Mouse (Mus musculus) thymus, adult 2 months (tissue): Measurements from ENCODE around the gene Etv2. TPM values are rescaled to one million over a fixed set of nuclear protein-coding genes. Genes with fewer than 3 reads are reported as not detected.

Source experiments
- DNase-seq: peaks from one replicate; pipeline ENCODE4 v3.0.0; 2021
- H3K27ac ChIP-seq: fragments of 200-500 bp; 2 replicates; pipeline ENCODE4 v1.5.1; 2012; ENCODE audit warnings: low read length, control low read depth; ENCODE audit not compliant: control insufficient read depth, insufficient read depth
- H3K27me3 ChIP-seq: fragments of 200-500 bp; 2 replicates; pipeline ENCODE4 v1.6.1; 2012; ENCODE audit warnings: mild to moderate bottlenecking, low read length, moderate library complexity, mixed read lengths; ENCODE audit not compliant: control insufficient read depth, insufficient read depth
- H3K36me3 ChIP-seq: fragments of 200-500 bp; 2 replicates; pipeline ENCODE4 v1.6.1; 2012; ENCODE audit warnings: mild to moderate bottlenecking, low read length, moderate library complexity; ENCODE audit not compliant: control insufficient read depth, insufficient read depth
- H3K4me1 ChIP-seq: fragments of 200-500 bp; replicated peaks from 2 replicates; pipeline ENCODE4 v1.6.1; 2012; ENCODE audit warnings: low read length; ENCODE audit not compliant: control insufficient read depth, insufficient read depth
- H3K4me3 ChIP-seq: fragments of 200-500 bp; 2 replicates; pipeline ENCODE4 v1.5.1; 2012; ENCODE audit warnings: mild to moderate bottlenecking, low read length, control low read depth, moderate library complexity; ENCODE audit not compliant: control insufficient read depth, insufficient read depth
- CTCF ChIP-seq: fragments of 200-500 bp; IDR thresholded peaks from 2 replicates; pipeline ENCODE4 v1.5.1; 2012; ENCODE audit warnings: mild to moderate bottlenecking, control low read depth, low read length, moderate library complexity, borderline replicate concordance; ENCODE audit not compliant: control insufficient read depth, poor library complexity, insufficient read depth; ENCODE audit errors: extremely low read depth
- POLR2A ChIP-seq: fragments of 200-500 bp; IDR thresholded peaks from 2 replicates; pipeline ENCODE4 v1.6.1; 2012; ENCODE audit warnings: mild to moderate bottlenecking, low read length, control low read depth, moderate library complexity; ENCODE audit not compliant: control insufficient read depth, poor library complexity, insufficient read depth; ENCODE audit errors: extremely low read depth
- WGBS: fragments of 180-500 bp; shearing (Covaris S2); methylation state at CpG from one replicate; pipeline ENCODE4 v1.1.7; 2018; 5-methylcytosine and 5-hydroxymethylcytosine counted together
- polyA plus RNA-seq: library from polyadenylated mRNA; depleted of rRNA; stranded (reverse); fragments of >200 nt; gene quantifications from 2 replicates; pipeline ENCODE4 v1.2.3, GENCODE M21; 2012

Etv2 gene
- polyA plus RNA-seq, 1 experiment, result not detected

GRCm38 (mm10) chr7:30594510-30595024, 41.1 kb downstream of the Etv2 start:
- Histone ChIP-seq H3K4me1 (0 out of 2 replicates have a peak, but pooled peaks cover 3% of the 10 kb centered on the region), H3K27me3 (no peaks in the 10 kb centered on the region), H3K36me3 (no peaks in the 10 kb centered on the region), H3K27ac (no peak overlapping the region), H3K4me3 (no peak overlapping the region)
- DNase-seq, result no peak
- 55% methylated on average over 4 of the region's 4 CpGs for WGBS
- no peak for TF ChIP-seq CTCF
- TF ChIP-seq POLR2A, result no peak

DNA sequence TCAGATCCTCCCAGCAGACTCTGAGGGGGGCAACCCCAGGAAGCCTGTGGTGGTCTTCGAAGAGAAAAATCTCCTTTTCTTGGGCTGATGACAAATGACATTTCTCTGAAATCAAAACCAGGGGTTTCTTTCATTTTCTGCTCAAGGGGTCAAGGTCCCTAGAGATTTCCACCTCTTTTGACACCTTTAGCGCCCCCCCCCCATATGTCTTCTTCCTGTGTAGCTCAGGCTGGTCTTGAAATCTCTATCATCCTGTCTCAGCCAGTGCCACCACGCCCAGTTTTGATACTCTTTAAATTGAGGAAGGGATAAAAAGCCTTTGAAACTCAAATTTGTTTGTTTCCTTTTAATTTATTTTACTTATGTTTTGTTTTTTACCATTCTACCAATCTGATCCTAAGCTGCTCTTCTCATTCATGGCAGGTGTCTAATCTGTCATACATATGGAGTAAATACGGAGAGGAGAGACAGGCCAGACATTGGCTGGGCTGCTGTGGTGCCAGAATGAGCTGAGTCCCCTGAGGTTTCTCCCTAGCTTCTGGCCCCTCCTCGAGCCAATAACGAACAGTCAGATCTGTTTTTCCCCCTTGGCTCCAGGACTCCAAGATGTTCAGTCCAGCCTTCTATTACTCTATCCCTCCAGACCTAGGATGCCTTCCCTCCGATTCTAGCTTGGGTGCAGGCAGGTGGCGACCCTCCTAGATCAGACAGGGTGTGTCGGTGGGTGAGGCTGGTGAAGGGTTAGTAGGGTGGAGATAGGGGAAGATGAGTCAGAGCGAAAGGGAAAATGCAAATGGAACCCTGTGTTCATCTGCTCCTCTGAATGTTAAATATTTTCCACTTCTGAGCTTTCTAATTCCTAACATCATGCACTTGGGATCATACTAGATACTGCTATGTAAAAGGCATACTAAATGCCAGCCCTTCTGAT, 41.8 kb downstream of the Etv2 start:
- no peak overlapping the region for H3K27ac ChIP-seq
- 85% methylated on average over 10 of the region's 10 CpGs for WGBS

DNA sequence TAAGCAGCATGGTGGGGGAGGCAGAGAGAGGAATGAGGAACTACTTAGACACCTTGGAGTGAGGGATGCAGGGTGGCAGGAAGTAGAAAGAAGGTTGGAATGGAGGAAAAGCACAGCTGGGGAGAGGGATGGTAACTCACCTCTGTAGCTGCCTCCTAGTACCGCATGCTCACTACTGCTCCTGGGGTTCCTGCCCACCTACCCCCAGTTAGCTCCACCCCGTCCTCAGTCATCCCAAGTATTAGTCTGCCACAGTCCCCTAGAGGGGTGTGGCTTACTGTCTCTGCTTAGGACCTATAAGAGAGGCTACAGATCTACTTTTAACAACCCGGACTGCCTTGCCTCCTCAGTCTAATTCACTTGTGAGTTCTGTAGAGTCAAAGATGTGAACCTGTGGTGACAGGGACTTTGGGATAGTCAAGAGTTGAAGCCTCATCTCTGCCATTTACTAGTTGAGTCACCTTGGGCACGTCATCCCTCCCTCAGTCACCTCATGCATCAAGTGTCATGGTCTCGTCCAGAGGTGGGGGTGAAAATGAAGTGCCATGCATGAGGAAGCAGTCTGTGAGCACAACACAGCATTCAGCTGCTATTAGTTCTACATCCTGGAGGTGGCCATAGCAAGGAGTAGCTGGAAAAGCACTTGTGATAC, 42.8 kb downstream of the Etv2 start:
- TF ChIP-seq CTCF (no peak), POLR2A (no peak)
- no peak for DNase-seq
- no peaks in the 10 kb centered on the region for H3K36me3 ChIP-seq
- 66% methylated on average over 5 of the region's 5 CpGs for WGBS
- H3K27ac ChIP-seq, result no peak overlapping the region
- no peaks in the 10 kb centered on the region for H3K27me3 ChIP-seq
- H3K4me3 ChIP-seq, result no peak overlapping the region
- 0 out of 2 replicates have a peak, but pooled peaks cover 4% of the 10 kb centered on the region for H3K4me1 ChIP-seq

More for the DNA sequence above, 41.8 kb downstream of the Etv2 start:
- H3K27me3 ChIP-seq, result no peaks in the 10 kb centered on the region
- H3K4me1 ChIP-seq, result 0 out of 2 replicates have a peak, but pooled peaks cover 4% of the 10 kb centered on the region
- no peak for TF ChIP-seq CTCF
- no peak for TF ChIP-seq POLR2A
- no peaks in the 10 kb centered on the region for H3K36me3 ChIP-seq
- no peak for DNase-seq
- H3K4me3 ChIP-seq, result no peak overlapping the region

DNA sequence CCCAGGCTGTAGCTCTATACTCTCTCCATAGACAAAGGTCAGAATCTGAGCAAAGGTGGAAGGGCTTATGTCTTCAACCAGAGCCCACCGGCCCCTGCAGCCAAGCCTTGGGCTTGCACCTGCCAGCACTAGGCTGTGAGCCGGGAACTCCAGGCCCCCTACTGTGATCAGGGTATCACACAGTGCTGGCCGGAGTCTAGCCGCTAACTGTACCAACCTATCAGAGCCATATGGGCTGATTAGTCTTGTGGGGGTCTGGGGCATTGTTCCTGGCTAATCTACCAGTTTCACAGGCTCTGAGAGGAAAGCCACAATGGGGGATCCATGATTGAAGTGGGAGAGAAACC, 44.1 kb downstream of the Etv2 start:
- H3K4me1 ChIP-seq, result peaks cover 10% of the 10 kb centered on the region
- no peak overlapping the region for H3K4me3 ChIP-seq
- TF ChIP-seq CTCF, result no peak
- TF ChIP-seq POLR2A, result no peak
- no peaks in the 10 kb centered on the region for H3K27me3 ChIP-seq
- H3K27ac ChIP-seq, result no peak overlapping the region
- 95% methylated on average over 4 of the region's 4 CpGs for WGBS
- no peaks in the 10 kb centered on the region for H3K36me3 ChIP-seq
- DNase-seq, result no peak

GRCm38 (mm10) chr7:30590927-30591604, 44.6 kb downstream of the Etv2 start:
- H3K4me1 ChIP-seq, result peaks cover 10% of the 10 kb centered on the region
- H3K27me3 ChIP-seq, result no peaks in the 10 kb centered on the region
- H3K36me3 ChIP-seq, result peaks cover 2% of the 10 kb centered on the region
- TF ChIP-seq POLR2A (no peak), CTCF (no peak)
- DNase-seq, result no peak
- 96% methylated on average over 9 of the region's 9 CpGs for WGBS
- H3K4me3 ChIP-seq, result no peak overlapping the region
- H3K27ac ChIP-seq, result no peak overlapping the region

DNA sequence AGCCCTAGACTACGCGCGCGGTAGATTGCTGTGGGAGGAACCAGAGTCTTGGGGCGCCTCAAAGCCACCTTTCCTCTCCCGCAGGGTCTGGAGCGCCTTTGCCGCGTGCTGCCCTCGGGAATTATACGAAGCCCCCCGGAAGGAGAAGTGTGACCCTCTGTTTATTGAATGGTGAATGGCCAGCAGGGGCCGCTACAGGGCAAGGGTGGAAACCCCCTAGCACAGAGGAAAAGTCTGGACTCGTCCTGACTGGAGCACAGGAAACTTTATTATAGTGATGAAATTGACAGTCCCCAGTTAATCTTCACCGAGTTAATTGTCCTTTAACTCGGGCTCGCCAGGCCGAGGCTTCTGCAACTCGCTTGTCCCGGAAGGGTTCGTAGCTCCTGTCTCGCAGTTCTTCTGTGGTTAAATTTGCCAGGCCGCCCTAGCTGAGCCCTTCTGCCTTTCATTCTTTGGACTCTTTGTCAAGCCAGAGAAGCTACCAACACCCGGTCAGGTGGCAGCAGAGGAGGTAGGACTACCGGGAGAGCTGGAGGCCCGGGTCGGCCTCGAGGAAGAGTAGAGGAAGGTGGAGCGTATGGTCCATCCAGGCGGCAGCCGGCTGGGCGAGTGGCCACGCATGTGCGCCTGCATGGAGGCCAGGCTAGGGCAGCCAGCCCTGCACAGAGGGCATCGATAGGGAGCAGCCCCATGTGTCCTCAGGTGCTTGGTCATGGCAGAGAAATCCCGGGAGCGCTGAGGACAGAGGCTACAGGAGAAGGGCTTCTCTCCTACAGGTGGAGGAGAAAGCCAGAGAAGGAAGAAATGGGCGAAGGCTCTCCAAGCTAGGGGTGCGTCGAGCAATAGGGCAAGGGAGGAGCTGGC, 46.0 kb downstream of the Etv2 start:
- no peak for TF ChIP-seq POLR2A
- TF ChIP-seq CTCF, result peak; percentile 84; the same call in 1 of the 2 replicates
- Histone ChIP-seq H3K27ac (peak overlapping the region; percentile 24), H3K27me3 (no peaks in the 10 kb centered on the region), H3K4me1 (peaks cover 10% of the 10 kb centered on the region), H3K4me3 (peak overlapping the region; percentile 96), H3K36me3 (peaks cover 16% of the 10 kb centered on the region)
- 34% methylated on average over 40 of the region's 40 CpGs for WGBS
- DNase-seq, result peak; percentile 83
